Mouse (Mus musculus) cerebellum, adult (tissue): ENCODE results near the gene Gm11634.
"Not testable (repeated sequence)": the region's sequence is repeated elsewhere in the genome, so short reads cannot be mapped to it uniquely, and the experiment has no call there.

Source experiments
- ATAC-seq: cut with Nextera tagmentation; 2 replicates; pipeline ENCODE4 v1.9.2; 2017; ENCODE audit warnings: mild to moderate bottlenecking, moderate library complexity, mixed read lengths; ENCODE audit not compliant: insufficient number of reproducible peaks, low FRiP score, low TSS enrichment

Gm11634 gene

DNA sequence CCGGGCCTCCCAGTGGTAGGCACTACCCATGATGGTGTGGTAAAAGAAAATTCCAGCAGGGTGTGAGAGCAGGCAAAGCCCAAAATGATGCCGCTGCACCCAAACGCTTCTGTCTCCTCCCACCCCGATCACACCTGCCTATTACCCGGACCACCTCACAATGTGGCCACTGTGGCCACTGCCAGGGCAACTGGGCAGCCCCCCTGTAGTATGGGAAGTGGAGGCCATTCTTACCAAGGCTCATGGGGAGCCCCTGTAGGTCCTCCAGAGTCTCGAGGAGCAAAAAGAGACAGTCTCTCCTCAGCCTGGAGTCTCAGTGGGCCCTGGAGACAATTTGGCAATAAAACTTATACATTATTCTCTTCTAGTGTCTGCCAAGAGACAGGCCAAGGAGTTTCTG lies at the start of gene Gm11634:
Gm11634 (minus strand) TSS at position 101 of the 400 bp plus-strand sequence.
- no peak for ATAC-seq

DNA sequence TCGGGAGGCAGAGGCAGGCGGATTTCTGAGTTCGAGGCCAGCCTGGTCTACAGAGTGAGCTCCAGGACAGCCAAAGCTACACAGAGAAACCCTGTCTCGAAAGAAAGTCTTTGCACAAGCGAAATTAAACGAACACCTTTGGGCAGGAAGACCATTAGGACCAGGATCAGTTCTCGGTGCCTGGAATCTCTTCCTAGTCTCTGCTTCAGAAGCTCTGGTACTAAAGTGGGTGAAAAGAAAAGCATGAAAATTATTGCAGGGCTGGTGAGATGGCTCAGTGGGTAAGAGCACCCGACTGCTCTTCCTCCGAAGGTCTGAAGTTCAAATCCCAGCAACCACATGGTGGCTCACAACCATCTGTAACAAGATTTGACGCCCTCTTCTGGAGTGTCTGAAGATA lies 48.0 kb upstream of the Gm11634 start:
- ATAC-seq: not testable (repeated sequence)

DNA sequence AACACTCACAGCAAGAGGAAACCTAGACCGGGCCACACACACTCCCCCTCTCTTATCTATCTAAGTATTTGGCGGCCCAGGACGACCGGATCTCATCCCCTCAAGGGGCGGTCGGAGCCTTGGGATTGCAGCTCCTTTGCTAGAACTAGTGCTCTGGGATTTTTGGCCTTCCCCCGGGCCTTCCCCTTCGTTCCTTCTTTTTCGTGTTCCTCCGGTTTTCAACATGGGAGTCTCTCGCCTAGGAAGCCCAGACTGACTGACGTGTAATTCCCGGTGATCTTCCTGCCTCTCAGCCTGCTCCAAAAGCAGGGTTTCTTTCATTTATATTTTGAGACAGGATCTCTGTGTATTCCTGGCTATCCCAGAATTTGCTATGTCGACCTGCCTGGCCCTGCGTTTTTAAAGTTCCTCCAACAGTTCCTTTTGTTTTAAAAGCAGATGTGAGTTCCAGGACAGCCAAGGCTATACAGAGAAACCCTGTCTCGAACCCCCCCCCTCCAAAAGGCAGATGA lies 47.3 kb upstream of the Gm11634 start:
- not testable (repeated sequence) for ATAC-seq

DNA sequence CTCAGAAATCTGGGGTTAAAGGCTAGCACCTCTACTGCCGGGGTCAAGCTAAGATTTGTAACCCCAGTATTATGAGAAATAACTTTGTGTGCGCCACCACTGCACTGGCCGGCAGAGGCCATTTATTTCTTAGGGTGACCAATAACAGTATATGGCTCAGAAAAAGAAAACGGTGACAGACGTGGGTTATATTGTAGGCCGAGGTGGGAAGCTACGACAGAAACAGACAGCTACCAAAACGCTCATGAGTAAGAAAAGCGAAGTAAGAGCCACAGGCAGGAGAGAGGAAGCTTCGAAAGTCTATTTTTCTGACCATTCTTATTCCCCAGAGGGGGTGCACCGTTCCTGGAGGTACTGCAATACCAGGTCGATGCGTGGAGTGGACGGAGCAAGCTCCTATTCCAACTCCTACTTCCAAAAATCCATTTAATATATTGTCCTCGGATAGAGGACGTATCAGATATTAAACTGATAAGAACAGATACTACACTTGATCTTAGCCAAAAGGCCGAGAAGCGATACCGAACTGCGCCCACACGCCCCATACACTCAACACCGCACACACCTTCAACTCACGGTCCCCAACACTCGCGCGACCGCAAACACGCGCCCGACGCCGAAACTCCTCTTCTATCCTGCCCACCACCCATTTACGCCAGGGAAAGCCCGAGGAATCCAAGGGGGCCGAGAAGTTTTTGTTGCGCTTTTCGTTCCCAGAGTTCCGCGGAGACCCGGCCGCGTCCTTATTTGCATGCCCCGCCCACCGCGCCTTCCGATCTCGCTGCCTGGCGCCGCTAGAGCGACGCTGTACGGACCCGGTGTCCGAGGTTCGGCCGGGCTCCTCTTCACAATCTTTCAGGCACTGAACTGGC lies 46.6 kb upstream of the Gm11634 start:
- ATAC-seq: peak; percentile 75; the same call in 1 of the 2 replicates

DNA sequence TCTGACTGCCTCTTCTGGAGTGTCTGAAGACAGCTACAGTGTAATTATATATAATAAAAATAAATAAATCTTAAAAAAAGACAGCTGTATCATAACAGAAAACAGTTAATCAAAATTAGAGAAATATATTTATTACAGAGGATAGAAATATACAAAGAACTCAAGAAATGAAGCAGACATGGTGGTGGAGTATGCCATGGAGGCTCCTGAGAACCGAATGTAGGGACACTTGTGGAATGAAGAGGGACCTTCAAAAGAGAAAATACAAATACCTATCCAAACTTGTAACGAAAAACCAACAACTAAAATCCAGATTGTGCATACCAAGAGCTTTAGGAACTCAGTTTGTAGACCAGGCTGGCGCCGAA lies 46.0 kb upstream of the Gm11634 start:
- ATAC-seq: not testable (repeated sequence)

DNA sequence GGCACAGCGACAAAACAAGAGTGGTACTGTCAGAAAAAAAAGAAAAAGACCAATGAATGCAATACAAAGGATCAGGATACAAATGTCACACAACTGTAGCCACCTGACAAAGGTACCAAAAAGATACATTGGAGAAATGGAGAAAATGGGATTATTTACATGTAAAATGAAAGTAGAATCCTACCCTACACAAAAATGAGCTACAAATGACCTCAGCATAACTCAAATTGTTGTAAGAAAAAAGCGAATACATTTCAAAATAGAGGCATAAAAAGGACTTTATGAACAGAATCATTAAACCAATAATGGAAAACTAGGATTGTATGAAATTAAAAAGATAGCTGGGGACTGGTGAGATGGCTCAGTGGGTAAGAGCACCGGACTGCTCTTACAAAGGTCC lies 45.5 kb upstream of the Gm11634 start:
- no peak for ATAC-seq

DNA sequence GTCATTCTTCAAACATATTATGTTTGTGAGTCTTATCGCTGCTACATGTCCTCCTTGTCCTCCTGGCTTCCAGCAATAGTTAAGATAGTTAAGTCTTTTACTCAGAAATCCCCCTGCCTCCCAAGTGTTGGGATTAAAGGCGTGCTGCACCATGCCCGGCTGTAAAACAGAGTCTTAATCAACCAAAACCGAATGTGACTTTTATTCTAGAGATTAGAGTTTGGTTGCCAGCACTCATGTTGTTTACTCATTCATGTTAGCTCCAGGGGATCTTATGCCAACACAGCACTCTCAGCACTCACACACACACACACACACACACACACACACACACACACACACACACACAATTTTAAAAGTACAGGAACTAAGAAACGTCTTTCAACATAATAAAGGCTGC lies 43.9 kb upstream of the Gm11634 start:
- no peak for ATAC-seq

DNA sequence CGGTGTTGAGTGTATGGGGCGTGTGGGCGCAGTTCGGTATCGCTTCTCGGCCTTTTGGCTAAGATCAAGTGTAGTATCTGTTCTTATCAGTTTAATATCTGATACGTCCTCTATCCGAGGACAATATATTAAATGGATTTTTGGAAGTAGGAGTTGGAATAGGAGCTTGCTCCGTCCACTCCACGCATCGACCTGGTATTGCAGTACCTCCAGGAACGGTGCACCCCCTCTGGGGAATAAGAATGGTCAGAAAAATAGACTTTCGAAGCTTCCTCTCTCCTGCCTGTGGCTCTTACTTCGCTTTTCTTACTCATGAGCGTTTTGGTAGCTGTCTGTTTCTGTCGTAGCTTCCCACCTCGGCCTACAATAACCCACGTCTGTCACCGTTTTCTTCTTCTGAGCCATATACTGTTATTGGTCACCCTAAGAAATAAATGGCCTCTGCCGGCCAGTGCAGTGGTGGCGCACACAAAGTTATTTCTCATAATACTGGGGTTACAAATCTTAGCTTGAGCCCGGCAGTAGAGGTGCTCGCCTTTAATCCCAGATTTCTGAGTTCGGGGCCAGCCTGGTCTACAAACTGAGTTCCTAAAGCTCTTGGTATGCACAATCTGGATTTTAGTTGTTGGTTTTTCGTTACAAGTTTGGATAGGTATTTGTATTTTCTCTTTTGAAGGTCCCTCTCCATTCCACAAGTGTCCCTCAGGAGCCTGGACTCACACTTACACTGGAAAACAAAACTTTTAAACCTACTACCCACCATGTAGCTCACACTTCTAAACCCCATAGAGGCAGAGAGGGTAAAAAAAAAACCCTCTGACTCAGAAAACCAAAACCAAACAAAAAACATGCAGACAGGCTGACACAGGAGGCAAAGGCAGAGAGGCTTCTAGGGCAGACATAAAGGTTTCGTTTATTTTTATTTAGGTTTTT lies 42.9 kb upstream of the Gm11634 start:
- ATAC-seq: peak; percentile 56; the same call in 1 of the 2 replicates

DNA sequence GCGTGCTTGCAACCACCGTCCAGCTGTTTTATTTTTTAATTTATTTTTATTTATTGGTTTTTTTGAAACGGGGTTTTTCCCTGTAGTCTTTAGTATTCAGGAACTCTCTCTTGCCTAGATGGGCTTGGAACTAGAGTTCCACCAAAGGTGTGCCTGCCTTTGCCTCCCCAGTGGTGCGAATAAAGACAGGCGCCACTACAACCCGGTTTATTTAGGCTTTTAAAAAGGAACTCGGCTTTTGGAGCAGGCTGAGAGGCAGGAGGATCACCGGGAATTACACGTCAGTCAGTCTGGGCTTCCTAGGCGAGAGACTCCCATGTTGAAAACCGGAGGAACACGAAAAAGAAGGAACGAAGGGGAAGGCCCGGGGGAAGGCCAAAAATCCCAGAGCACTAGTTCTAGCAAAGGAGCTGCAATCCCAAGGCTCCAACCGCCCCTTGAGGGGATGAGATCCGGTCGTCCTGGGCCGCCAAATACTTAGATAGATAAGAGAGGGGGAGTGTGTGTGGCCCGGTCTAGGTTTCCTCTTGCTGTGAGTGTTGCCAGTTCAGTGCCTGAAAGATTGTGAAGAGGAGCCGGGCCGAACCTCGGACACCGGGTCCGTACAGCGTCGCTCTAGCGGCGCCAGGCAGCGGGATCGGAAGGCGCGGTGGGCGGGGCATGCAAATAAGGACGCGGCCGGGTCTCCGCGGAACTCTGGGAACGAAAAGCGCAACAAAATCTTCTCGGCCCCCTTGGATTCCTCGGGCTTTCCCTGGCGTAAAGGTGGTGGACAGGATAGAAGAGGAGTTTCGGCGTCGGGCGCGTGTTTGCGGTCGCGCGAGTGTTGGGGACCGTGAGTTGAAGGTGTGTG lies 42.0 kb upstream of the Gm11634 start:
- peak; percentile 79; the same call in 1 of the 2 replicates for ATAC-seq

DNA sequence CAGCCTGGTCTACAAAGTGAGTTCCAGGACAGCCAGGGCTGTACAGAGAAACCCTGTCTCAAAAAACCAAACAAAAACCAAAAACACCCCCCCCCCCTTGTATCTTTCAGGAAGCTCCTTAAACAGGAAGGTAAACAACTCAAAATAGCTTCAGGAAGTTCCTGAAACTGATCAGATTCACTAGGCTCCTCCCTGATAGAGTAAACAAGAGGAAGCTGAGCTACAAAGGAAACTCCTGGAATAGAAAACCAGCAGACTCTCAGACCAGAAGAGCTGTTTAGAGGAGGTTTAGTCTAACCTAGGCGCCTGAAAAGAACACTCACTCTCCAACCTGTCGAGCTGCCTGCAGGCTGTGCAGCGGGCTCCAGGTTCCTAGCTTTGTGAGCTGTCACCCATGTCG lies 40.7 kb upstream of the Gm11634 start:
- ATAC-seq: no peak

DNA sequence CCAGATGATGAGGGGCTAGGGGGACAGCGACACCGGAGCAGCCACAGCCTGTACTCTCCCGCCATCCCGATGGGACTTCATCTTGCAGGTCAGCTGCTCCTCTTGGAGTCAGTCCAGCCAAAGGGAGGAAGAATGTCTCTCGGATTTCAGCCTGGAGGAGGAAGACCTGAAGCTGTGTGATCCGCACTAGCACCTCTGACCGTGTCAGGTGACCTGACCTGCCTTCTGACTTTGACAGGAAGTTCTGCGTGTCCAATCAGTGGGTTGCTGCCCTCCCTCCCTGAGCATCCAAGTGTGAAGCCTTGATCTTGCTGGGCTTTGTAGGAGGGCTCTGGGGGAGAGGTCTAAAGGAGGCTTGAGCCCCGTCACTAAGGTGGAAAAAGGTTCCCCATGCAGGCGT lies 36.6 kb upstream of the Gm11634 start:
- ATAC-seq: no peak

DNA sequence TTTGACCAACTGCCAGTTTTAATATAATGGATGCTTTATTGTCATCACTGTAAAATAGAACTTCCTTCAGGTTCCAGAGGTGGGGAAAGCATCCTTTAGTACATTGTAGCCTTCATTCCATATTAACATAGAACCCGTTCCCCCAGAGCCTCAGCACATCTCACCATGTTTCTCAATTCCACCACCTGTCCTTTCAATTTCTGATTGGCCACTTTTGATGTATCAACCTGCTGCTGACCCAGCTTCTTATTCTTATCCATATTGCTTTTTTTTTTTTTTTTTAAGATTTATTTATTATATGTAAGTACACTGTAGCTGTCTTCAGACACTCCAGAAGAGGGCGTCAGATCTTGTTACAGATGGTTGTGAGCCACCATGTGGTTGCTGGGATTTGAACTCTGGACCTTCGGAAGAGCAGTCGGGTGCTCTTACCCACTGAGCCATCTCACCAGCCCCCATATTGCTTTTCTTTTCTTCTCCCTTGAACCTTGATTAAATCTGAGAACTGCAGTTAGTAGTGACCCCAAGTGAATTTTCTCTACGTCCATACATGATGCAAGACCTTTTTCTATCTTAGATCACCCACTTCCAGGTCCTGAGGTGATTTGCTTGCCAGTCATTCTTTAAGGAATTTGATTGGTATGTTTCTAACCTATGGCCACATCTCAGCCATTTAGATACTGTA lies 29.8 kb upstream of the Gm11634 start:
- ATAC-seq: not testable (repeated sequence)

DNA sequence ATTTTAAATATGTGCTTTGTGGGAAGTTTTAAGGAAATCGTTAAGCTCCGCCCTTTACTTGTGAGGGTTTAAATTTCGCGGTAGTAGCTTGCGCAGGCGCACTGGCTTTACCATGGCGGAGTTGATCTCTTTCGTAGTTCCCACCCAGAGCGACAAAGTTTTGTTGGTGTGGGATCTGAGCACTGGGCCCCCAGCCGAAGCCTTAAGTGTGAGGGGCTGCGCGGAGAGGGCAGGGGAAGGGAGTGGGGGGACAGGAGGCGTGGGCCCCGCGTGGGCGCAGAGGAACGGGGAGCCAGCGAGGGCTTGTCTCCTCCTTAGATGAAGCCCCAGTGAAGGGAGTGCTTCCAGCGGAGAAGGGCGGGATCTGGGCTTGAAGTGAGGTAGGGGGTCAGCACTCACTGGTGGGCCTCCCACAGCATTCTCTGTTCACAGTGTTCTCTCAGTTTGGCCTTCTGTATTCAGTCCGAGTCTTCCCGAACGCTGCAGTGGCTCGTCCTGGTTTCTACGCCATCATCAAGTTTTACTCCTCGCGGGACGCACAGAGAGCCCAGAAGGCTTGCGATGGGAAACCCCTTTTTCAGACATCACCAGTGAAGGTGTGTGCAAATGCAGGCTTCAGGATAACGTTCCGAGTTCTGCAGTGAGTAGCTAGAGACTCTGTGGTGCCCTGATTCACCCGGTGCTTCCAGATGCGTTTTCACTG lies 29.0 kb upstream of the Gm11634 start:
- peak; percentile 26; the same call in 1 of the 2 replicates for ATAC-seq

DNA sequence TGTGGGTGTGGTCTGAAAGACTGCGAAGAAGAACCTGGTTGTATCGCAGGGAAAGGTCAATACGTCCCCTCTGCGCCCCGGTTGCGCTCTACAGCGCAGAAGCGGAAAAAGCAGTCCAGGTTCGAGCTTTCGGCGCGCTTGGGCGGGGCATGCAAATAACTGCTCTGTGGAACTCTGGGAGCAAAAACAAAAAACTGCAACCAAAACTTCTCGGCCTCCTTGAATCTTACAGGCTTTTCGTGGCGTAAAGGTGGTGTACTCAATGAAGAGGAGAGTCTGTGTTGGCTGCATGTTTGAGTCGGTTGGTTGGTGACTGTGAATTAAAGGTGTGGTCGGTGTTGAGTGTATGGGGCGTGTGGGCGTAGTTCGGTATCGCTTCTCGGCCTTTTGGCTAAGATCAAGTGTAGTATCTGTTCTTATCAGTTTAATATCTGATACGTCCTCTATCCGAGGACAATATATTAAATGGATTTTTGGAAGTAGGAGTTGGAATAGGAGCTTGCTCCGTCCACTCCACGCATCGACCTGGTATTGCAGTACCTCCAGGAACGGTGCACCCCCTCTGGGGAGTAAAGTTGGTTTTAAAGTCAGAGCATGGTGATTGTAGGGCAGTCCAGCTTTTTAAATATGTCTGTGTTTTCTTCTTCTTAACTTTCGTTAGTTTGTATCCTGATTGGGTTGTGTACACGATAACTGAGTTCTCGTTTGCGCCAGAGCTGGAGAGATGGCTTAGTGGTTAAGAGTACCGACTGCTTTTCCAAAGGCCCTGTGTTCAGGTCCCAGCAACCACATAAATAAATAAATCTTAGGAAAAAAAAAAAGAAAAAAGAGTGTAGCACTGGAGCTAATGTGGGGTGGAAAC lies 28.2 kb upstream of the Gm11634 start, which contains the start of gene Rdm1:
Rdm1 (plus strand) TSS at position 201 of the 862 bp plus-strand sequence.
- ATAC-seq: peak; percentile 68; the same call in 1 of the 2 replicates

DNA sequence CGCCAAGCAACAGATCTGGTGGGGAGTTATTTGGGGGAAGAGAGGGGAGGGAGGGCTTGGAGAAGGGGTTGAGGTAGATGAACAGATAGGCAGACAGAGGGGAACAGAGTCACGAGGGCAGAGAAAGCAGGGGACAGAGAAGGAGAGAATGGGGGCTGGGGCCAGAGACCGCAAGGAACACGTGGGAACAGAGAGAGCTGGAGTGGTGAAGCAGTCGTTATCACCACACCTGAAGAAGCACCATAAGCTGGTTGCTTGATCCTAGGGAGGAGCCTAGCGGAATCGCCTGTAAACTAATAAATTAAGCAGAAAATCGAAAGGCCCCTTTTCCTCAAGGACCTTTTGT lies 27.6 kb upstream of the Gm11634 start:
- ATAC-seq: no peak

DNA sequence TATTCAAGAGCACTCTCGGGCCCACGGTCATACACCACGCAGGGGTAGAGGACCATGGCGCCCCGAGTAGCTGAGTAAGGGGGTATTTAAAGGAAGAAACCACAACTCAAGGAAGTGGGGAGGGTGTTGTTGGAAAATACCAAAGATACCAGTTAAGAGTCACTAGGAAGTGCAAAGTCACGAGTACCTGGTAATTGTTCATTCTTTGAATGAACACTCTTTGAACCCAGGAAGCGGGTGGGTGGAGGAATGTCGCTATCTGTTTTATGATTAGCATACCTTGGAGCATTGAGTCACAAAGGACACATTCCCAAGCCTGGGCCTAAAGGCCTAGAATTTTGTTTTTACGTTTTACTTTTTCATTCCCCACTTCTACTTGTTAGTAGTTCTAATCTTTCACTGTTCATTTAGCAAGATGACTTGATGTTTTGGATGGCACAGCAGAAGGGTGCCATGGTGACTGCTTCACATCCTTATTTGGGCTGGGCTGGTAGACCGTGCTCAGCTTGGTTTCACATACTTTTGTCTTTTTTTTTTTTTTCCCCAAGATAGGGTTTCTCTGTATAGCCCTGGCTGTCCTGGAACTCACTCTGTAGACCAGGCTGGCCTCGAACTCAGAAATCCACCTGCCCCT lies 21.1 kb upstream of the Gm11634 start:
- ATAC-seq: not testable (repeated sequence)

DNA sequence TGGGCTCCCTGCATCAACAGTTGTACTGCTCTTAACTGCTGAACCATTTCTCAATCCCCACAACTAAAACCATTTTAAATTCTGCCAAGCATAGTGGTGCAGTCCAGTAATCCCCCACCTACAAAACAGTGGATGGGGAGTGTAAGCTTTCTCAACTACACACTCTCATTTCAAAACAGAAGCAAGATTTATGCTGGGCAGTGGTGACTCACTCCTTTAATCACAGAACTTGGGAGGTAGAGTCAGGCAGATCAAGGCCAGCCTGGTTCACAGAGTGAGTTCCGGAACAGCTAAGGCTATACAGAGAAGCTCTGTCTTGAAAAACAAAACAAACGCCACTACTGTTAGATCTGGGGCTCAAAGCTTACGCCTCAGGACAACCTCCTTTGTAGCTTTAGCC lies 19.5 kb upstream of the Gm11634 start:
- no peak for ATAC-seq
